Comparison of ENCODE assay signal across 9 mouse cellular contexts in genomic region chr17:81579728-81580425, GRCm38 (mm10).
DNase-seq lines count a peak whose midpoint lies in the region; ATAC-seq lines count a peak whose summit lies in the region.
"Had no signal": no experiment of that assay in that cellular context is flagged by ENCODE, and none has a peak within 500 bp of the region (broad histone marks: within the 10 kb centered on the region; RNA-seq: fewer than 3 reads in every experiment).

No protein-coding gene starts in this region.

- 64% methylated on average over 10 of the region's 10 CpGs for WGBS in kidney, embryonic 14.5 days

- H3K4me2 ChIP-seq in kidney, embryonic 14.5 days (replicated peaks; ENCODE audit: low read depth, low read length), result no peak overlapping the region
- H3K4me2 ChIP-seq: neural tube, embryonic 13.5 days had no signal

- no peaks in the 10 kb centered on the region for H3K4me1 ChIP-seq in kidney, embryonic 14.5 days (ENCODE audit: control insufficient read depth, insufficient read depth, low read length)
- peaks cover 15% of the 10 kb centered on the region for H3K4me1 ChIP-seq in megakaryocyte, embryonic 14.5 days
- H3K4me1 ChIP-seq: neural tube, embryonic 13.5 days had no signal

- no peaks in the 10 kb centered on the region for H3K36me3 ChIP-seq in kidney, embryonic 14.5 days (ENCODE audit: control insufficient read depth, insufficient read depth, low read length)
- peaks cover 6% of the 10 kb centered on the region for H3K36me3 ChIP-seq in megakaryocyte, embryonic 14.5 days (replicated peaks; ENCODE audit: low read length)
- H3K36me3 ChIP-seq: neural tube, embryonic 13.5 days had no signal

- no peaks in the 10 kb centered on the region; the same call in 1 of the 2 replicates for H3K9me3 ChIP-seq in kidney, embryonic 14.5 days (ENCODE audit: control insufficient read depth, low read length)
- H3K9me3 ChIP-seq in megakaryocyte, embryonic 14.5 days, result peaks cover 5% of the 10 kb centered on the region
- H3K9me3 ChIP-seq: neural tube, embryonic 13.5 days had no signal

- no peaks in the 10 kb centered on the region for H3K27me3 ChIP-seq in kidney, embryonic 14.5 days (ENCODE audit: control insufficient read depth, insufficient read depth, low read length)
- no peaks in the 10 kb centered on the region for H3K27me3 ChIP-seq in megakaryocyte, embryonic 14.5 days (replicated peaks)
- H3K27me3 ChIP-seq: neural tube, embryonic 13.5 days had no signal

- H3K4me3 ChIP-seq in kidney, embryonic 14.5 days (ENCODE audit: low read length), result no peak overlapping the region
- H3K4me3 ChIP-seq in megakaryocyte, embryonic 14.5 days (replicated peaks), result peak overlapping the region; percentile 33
- H3K4me3 ChIP-seq: neural tube, embryonic 13.5 days had no signal

- H3K9ac ChIP-seq in kidney, embryonic 14.5 days (ENCODE audit: low read depth, low read length), result no peak overlapping the region
- H3K9ac ChIP-seq: neural tube, embryonic 13.5 days had no signal

- no peak for ATAC-seq in kidney, embryonic 14.5 days (ENCODE audit: low FRiP score, low TSS enrichment)

- DNase-seq in kidney, adult 18-20 months, result no peak
- peak; percentile 22 for DNase-seq in gastrocnemius, postnatal 25 days
- peak; percentile 11 to 38 for DNase-seq in heart, postnatal 36 days
- DNase-seq in cerebellum, adult 9-10 months, result no peak
- DNase-seq in cerebellum, adult 9-11 months, result no peak
- DNase-seq in thymus, postnatal 25 days, result no peak

- intact Hi-C loops in heart, postnatal 36 days (cut with DNase I), result no loop called here

- 0 out of 2 replicates have a peak overlapping the region, but pooled peaks have one; percentile 27 for H3K27ac ChIP-seq in kidney, embryonic 14.5 days (ENCODE audit: low read depth, low read length)
- H3K27ac ChIP-seq: neural tube, embryonic 13.5 days had no signal

Comparison
In these comparisons a context has a peak if more than half of its experiments do, and no peak if none do; other contexts are left out.
1. DNase-seq: peak in gastrocnemius, postnatal 25 days (single experiment) and heart, postnatal 36 days (2 of 2); none in kidney, adult 18-20 months (single experiment), cerebellum, adult 9-10 months (single experiment), cerebellum, adult 9-11 months (single experiment) and thymus, postnatal 25 days (single experiment).